Mouse (Mus musculus) neural tube, embryonic 12.5 days (tissue): ENCODE data around the gene Fgfbp3. TPM values are rescaled to one million over a fixed set of nuclear protein-coding genes. Genes with fewer than 3 reads are reported as not detected.
"Not testable (repeated sequence)": the region's sequence is repeated elsewhere in the genome, so short reads cannot be mapped to it uniquely, and the experiment has no call there.

ENCODE experiments used
- ATAC-seq: fragments of 200-750 bp; cut with Nextera tagmentation; 2 replicates; pipeline ENCODE4 v1.8.0; 2017; ENCODE audit warnings: low read depth, mild to moderate bottlenecking, moderate TSS enrichment, moderate library complexity; ENCODE audit not compliant: low FRiP score
- H3K27ac ChIP-seq: fragments of 300-500 bp; sonication (generic); 2 replicates; pipeline ENCODE4 v1.5.1; 2016
- H3K27me3 ChIP-seq: fragments of 300-500 bp; sonication (generic); replicated peaks from 2 replicates; pipeline ENCODE4 v1.6.1; 2016; ENCODE audit warnings: mild to moderate bottlenecking
- H3K36me3 ChIP-seq: fragments of 300-500 bp; sonication (generic); 2 replicates; pipeline ENCODE4 v1.6.1; 2016; ENCODE audit warnings: mild to moderate bottlenecking
- H3K4me1 ChIP-seq: fragments of 300-500 bp; sonication (generic); 2 replicates; pipeline ENCODE4 v1.6.1; 2016
- H3K4me2 ChIP-seq: fragments of 300-500 bp; sonication (generic); replicated peaks from 2 replicates; pipeline ENCODE4 v1.6.1; 2016; ENCODE audit warnings: mild to moderate bottlenecking
- H3K4me3 ChIP-seq: fragments of 300-500 bp; sonication (generic); 2 replicates; pipeline ENCODE4 v1.5.1; 2016
- H3K9ac ChIP-seq: fragments of 300-500 bp; sonication (generic); 2 replicates; pipeline ENCODE4 v1.6.1; 2016; ENCODE audit warnings: mild to moderate bottlenecking
- H3K9me3 ChIP-seq: fragments of 300-500 bp; sonication (generic); 2 replicates; pipeline ENCODE4 v1.6.1; 2016; ENCODE audit warnings: mild to moderate bottlenecking
- WGBS: fragments of 180-500 bp; shearing (Covaris S2); methylation state at CpG from one replicate; pipeline ENCODE4 v1.1.7; 2016; 5-methylcytosine and 5-hydroxymethylcytosine counted together
- polyA plus RNA-seq: library from polyadenylated mRNA; unstranded; fragments of >200 nt; fragmentation: Nextera tagmentation; extraction: Ambion mirVana; gene quantifications from 2 replicates; pipeline ENCODE4 v1.2.1, GENCODE M21; 2016

The Fgfbp3 gene
- polyA plus RNA-seq, 1 experiment from 2014 or later = 99.2 TPM

- Histone ChIP-seq H3K4me2 (peak overlapping the region; percentile 70), H3K9me3 (no peaks in the 10 kb centered on the region), H3K36me3 (no peaks in the 10 kb centered on the region), H3K27me3 (no peaks in the 10 kb centered on the region; the same call in 1 of the 2 replicates), H3K27ac (no peak overlapping the region), H3K4me1 (peaks cover 8% of the 10 kb centered on the region), H3K4me3 (peak overlapping the region; percentile 43), H3K9ac (peak overlapping the region; percentile 66)
- 1% methylated on average over 41 of the region's 41 CpGs for WGBS
- peak; percentile 92 for ATAC-seq
Measured at GRCm38 (mm10) chr19:36904211-36905007, 15.0 kb downstream of the Fgfbp3 start.

GRCm38 (mm10) chr19:36903377-36903776, 16.0 kb downstream of the Fgfbp3 start:
- H3K4me3 ChIP-seq = no peak overlapping the region
- H3K4me1 ChIP-seq = peaks cover 8% of the 10 kb centered on the region
- H3K27ac ChIP-seq = no peak overlapping the region; the same call in 1 of the 2 replicates
- no peaks in the 10 kb centered on the region for H3K9me3 ChIP-seq
- no peaks in the 10 kb centered on the region; the same call in 1 of the 2 replicates for H3K27me3 ChIP-seq
- H3K9ac ChIP-seq = no peak overlapping the region
- peak overlapping the region; percentile 70 for H3K4me2 ChIP-seq
- no peaks in the 10 kb centered on the region for H3K36me3 ChIP-seq
- WGBS = 38% methylated on average over 7 of the region's 7 CpGs
- peak; percentile 19; the same call in 1 of the 2 replicates for ATAC-seq

- Histone ChIP-seq H3K27me3 (no peaks in the 10 kb centered on the region; the same call in 1 of the 2 replicates), H3K4me2 (no peak overlapping the region), H3K4me3 (no peak overlapping the region), H3K36me3 (peaks cover 16% of the 10 kb centered on the region), H3K4me1 (peaks cover 16% of the 10 kb centered on the region; the same call in 1 of the 2 replicates), H3K9me3 (no peaks in the 10 kb centered on the region), H3K27ac (no peak overlapping the region), H3K9ac (no peak overlapping the region)
- 45% methylated on average over 9 of the region's 9 CpGs for WGBS
- ATAC-seq = no peak
Measured at GRCm38 (mm10) chr19:36897778-36898177, 21.6 kb downstream of the Fgfbp3 start.

- H3K4me3 ChIP-seq = no peak overlapping the region
- 7% methylated on average over 10 of the region's 10 CpGs for WGBS
- H3K4me2 ChIP-seq = peak overlapping the region; percentile 31
- H3K9me3 ChIP-seq = no peaks in the 10 kb centered on the region
- peak overlapping the region; percentile 53 for H3K27ac ChIP-seq
- peaks cover 18% of the 10 kb centered on the region for H3K36me3 ChIP-seq
- H3K4me1 ChIP-seq = peaks cover 16% of the 10 kb centered on the region; the same call in 1 of the 2 replicates
- H3K27me3 ChIP-seq = no peaks in the 10 kb centered on the region; the same call in 1 of the 2 replicates
- peak; percentile 95 for ATAC-seq
- no peak overlapping the region for H3K9ac ChIP-seq
Measured at GRCm38 (mm10) chr19:36896791-36897569, 22.4 kb downstream of the Fgfbp3 start.

DNA sequence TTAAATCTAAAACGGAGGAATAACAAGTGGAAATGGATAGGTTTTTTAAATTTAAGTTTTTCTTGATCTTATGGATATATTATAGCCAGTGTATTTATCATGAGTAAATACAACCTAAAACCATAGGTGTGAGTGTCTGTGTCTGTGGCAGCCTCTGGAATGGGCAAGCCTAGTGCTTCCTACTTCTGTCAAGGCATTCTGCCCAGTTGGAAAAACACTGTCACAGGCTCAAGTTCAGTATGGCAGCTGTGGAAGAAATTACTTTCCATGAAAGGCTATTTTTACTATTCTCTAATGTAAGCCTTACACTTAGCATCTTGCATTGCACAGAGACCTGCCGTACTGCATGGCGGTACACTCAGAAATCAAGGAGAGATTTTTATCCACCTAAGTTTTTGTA, 27.7 kb downstream of the Fgfbp3 start:
- Histone ChIP-seq H3K4me1 (peaks cover 11% of the 10 kb centered on the region; the same call in 1 of the 2 replicates), H3K27ac (no peak overlapping the region), H3K4me2 (no peak overlapping the region), H3K9ac (no peak overlapping the region), H3K4me3 (no peak overlapping the region), H3K36me3 (peaks cover 67% of the 10 kb centered on the region), H3K27me3 (no peaks in the 10 kb centered on the region), H3K9me3 (no peaks in the 10 kb centered on the region)
- ATAC-seq = no peak
- 95% methylated on average over 3 of the region's 3 CpGs for WGBS

GRCm38 (mm10) chr19:36887706-36888105, 31.7 kb downstream of the Fgfbp3 start:
- H3K36me3 ChIP-seq = peaks cover 83% of the 10 kb centered on the region

GRCm38 (mm10) chr19:36886316-36886715, 33.1 kb downstream of the Fgfbp3 start:
- WGBS = 69% methylated on average over 2 of the region's 2 CpGs
- H3K4me1 ChIP-seq = no peaks in the 10 kb centered on the region
- H3K27ac ChIP-seq = no peak overlapping the region
- no peak overlapping the region for H3K9ac ChIP-seq
- no peak for ATAC-seq
- H3K27me3 ChIP-seq = no peaks in the 10 kb centered on the region
- no peaks in the 10 kb centered on the region for H3K9me3 ChIP-seq
- H3K4me2 ChIP-seq = no peak overlapping the region
- H3K36me3 ChIP-seq = peaks cover 89% of the 10 kb centered on the region
- H3K4me3 ChIP-seq = no peak overlapping the region

More at GRCm38 (mm10) chr19:36887706-36888105, 31.7 kb downstream of the Fgfbp3 start:
- no peaks in the 10 kb centered on the region for H3K4me1 ChIP-seq
- no peak overlapping the region for H3K27ac ChIP-seq
- 48% methylated on average over 3 of the region's 3 CpGs for WGBS
- H3K9ac ChIP-seq = no peak overlapping the region
- no peak overlapping the region for H3K4me3 ChIP-seq
- no peak overlapping the region for H3K4me2 ChIP-seq
- ATAC-seq = no peak
- H3K9me3 ChIP-seq = no peaks in the 10 kb centered on the region
- H3K27me3 ChIP-seq = no peaks in the 10 kb centered on the region

- no peaks in the 10 kb centered on the region for H3K9me3 ChIP-seq
- no peaks in the 10 kb centered on the region for H3K4me1 ChIP-seq
- peaks cover 83% of the 10 kb centered on the region for H3K36me3 ChIP-seq
- no peak overlapping the region for H3K4me3 ChIP-seq
- H3K27me3 ChIP-seq = no peaks in the 10 kb centered on the region
- no peak overlapping the region for H3K27ac ChIP-seq
- 82% methylated on average over 6 of the region's 6 CpGs for WGBS
- H3K4me2 ChIP-seq = no peak overlapping the region
- no peak overlapping the region for H3K9ac ChIP-seq
- no peak for ATAC-seq
Measured at GRCm38 (mm10) chr19:36883119-36883518, 36.3 kb downstream of the Fgfbp3 start.

- H3K4me3 ChIP-seq = no peak overlapping the region
- H3K9me3 ChIP-seq = no peaks in the 10 kb centered on the region
- no peak overlapping the region for H3K9ac ChIP-seq
- 90% methylated on average over 11 of the region's 11 CpGs for WGBS
- ATAC-seq = no peak
- H3K36me3 ChIP-seq = peaks cover 85% of the 10 kb centered on the region
- H3K4me1 ChIP-seq = no peaks in the 10 kb centered on the region
- no peak overlapping the region for H3K27ac ChIP-seq
- H3K27me3 ChIP-seq = no peaks in the 10 kb centered on the region
- H3K4me2 ChIP-seq = no peak overlapping the region
Measured at GRCm38 (mm10) chr19:36878743-36879495, 40.5 kb downstream of the Fgfbp3 start.

DNA sequence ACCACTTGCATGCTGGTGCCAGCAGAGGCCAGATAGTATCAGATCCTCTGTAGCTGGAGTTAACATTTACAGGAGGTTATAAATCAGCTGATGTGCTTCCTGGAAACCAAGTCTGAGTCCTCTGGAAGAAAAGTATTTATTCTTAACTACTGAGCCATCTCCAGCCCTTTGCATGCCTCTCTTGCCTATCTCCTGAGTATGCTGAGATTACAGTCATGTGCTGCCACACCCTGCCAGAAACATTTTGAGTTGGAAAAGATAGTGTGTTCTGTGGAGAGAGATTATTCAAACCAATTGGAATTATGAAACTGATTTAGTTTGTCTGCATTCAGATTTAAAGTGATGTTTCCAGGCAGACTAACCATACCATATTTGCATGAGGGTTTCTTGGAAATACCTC, 42.1 kb downstream of the Fgfbp3 start:
- Histone ChIP-seq H3K9ac (no peak overlapping the region), H3K36me3 (peaks cover 81% of the 10 kb centered on the region), H3K9me3 (no peaks in the 10 kb centered on the region), H3K27ac (no peak overlapping the region), H3K4me3 (no peak overlapping the region), H3K4me2 (no peak overlapping the region), H3K27me3 (no peaks in the 10 kb centered on the region), H3K4me1 (no peaks in the 10 kb centered on the region)
- ATAC-seq = no peak

GRCm38 (mm10) chr19:36874651-36875050, 44.8 kb downstream of the Fgfbp3 start:
- no peak for ATAC-seq
- no peak overlapping the region for H3K4me2 ChIP-seq
- peaks cover 70% of the 10 kb centered on the region for H3K36me3 ChIP-seq
- no peak overlapping the region for H3K27ac ChIP-seq
- no peak overlapping the region for H3K4me3 ChIP-seq
- H3K9me3 ChIP-seq = no peaks in the 10 kb centered on the region
- no peak overlapping the region for H3K9ac ChIP-seq
- H3K27me3 ChIP-seq = no peaks in the 10 kb centered on the region
- 85% methylated on average over 2 of the region's 2 CpGs for WGBS
- H3K4me1 ChIP-seq = no peaks in the 10 kb centered on the region

GRCm38 (mm10) chr19:36868675-36869074, 50.7 kb downstream of the Fgfbp3 start:
- not testable (repeated sequence) for H3K27me3 ChIP-seq, H3K4me2 ChIP-seq, ATAC-seq, H3K4me3 ChIP-seq, H3K9me3 ChIP-seq, H3K9ac ChIP-seq, H3K27ac ChIP-seq, H3K4me1 ChIP-seq
- WGBS = 83% methylated on average over 3 of the region's 3 CpGs
- H3K36me3 ChIP-seq = peaks cover 67% of the 10 kb centered on the region
